Mouse (Mus musculus) frontal cortex, postnatal 10 days (tissue): ENCODE data around the gene Mical2.

Experiments
- DNase-seq, 2 experiments: peaks; one replicate each; pipeline ENCODE4 v3.0.0; 2022; ENCODE audit warnings: low spot score in 2 of 2, mixed read lengths in 1 of 2

Gene Mical2

DNA sequence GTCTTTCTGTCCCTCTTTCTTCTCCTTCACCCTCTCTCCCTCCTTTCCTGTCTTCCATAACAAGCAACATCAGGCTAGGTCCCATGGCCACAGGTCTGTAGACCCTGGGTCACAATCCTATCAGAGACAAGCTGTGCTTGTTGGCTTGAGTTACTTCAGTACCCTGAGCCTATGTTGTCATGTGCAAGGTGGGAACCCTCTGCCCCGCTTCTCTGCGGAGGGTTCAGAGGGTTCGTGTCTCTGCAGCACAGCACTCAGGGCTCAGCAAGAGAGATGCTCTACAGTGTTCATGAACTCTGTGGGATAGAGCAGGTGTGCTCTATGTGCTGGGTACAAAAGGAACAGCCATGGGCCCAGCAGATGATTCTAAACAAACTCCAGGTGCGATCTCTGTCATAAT lies 16.0 kb upstream of the Mical2 start:
- no peak for DNase-seq

DNA sequence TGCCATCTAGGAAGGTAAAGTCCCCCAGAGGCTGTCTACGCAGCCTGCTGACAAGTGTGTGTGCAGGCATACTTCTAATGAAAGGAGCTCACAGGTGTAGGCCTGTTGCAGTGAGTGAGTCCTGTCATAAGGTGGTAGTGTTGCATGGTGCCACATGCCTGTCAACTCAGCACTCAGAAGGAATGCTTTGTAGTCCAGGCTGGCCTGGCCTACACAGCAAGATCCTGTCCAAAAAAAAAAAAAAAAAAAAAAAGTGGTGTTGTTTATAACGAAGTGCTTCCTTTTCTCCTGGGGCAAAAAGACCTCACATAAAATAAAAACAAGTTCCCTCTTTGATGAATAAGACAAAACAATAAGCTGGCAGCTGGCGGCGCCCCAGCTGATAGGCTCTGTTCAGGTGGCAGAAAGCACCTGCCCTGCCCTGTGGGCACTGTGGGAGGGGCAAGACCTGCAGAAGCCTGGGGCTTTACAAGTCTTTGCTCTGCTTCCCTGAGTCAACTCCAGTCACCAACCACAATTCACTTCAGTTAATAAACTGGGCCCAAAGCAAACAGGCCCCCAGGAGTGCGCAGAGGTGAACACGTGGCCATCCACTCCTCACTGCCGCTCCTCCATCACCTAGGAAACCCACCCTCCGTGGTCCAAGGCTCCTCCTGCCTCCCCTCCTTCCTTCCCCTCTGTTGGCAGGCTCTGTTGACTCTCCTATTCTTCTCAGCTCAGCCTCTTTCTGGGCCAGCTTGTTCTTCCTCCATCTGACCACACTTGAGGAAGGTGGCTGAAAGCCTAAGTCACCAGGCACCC lies 12.5 kb upstream of the Mical2 start:
- peak in 1 of 2 experiments; percentile 55 for DNase-seq

DNA sequence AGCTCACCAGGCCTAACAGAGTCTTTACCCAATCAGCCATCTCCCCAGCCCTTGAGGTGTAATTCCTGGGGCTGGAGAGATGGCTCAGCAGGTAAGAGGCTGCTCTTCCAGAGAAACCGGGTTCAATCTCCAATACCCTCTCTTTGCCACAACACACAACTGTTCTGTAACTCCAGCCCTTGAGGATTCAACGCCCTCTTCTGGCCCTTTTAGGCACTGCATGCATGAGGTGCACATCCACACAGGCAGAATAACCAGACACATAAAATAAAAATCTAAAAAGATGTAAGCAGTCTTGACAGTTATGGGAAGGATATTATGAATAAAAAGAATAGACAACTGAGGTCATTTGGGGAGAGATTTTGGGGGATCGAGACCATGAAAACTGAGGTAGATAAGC lies 9.8 kb upstream of the Mical2 start:
- no peak for DNase-seq

DNA sequence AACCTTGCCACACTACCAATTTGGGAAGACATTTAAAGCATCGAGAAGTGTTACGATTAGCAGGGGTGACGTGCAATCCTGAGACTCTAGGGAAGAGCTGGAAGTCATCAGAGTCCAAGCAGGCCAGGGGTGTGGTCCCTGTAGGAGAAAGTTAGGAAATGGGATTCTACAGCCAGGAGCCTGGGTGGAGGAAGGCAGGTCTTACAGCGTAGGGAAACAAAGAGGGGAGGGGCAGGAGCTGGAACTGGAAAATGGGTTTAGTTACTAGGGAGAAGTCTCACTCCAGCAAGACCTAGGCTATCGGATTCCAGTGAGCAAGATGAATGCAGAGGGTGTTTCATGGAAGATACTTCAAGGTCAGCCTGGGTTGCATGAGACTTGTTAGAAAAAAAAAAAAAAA lies 8.9 kb upstream of the Mical2 start:
- no peak for DNase-seq

DNA sequence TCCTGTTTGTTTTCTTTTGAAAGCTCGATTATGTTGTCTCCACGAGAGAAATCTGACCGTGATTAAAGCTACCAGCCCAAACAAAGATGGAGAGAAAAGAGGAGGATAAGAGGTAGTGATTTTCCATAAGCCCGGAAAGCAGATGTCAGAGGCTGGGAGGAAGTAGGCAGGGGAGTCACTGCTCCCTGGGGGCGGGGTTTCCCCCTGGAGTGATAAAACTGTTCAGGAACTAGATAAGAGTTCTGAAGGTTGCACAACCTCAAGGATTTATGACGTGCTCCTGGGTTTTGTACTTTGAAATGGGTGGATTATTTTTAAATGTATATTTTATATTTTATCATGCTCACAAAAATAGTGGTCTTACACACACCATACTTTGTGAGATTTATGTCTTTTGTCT lies 8.4 kb upstream of the Mical2 start:
- no peak for DNase-seq

DNA sequence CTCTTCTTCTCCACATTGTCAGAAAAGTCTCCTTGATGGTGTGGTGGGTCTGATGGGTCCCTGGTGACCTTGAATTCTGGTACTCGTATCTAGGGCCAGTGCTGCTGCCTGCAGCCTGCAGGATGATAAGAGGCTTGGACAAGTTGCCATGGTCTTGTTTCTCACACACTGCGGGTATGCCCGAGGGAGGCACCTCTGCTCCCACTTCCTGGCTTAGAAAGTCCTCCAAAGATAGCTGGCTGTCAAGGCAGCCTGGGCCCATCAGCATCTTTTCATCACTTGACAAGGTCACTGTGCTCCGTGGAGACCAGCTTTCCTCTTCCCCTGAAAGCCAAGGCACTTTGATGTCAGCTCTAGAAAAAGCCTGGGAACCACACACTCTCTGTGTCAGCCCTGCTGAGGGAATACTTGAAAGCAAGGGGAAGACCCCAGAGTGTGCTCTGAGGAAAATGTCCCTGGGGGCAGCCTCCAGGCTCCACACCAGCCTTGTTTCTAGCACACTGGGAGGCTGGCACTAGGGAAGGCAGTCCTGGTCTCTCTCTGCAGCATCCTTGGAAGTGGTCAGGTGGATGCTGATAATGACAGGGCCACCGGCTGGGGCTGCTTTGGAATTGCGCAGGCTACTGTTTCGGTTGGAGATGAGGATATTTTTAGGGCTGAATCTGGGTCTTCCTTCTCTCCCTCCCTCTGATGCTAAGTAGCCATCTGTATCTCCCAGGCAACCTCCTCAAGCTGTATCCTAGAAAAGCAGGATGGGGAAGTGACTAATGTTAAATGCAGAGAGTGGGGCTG lies 2.7 kb upstream of the Mical2 start:
- DNase-seq: peak; percentile 52 to 70

DNA sequence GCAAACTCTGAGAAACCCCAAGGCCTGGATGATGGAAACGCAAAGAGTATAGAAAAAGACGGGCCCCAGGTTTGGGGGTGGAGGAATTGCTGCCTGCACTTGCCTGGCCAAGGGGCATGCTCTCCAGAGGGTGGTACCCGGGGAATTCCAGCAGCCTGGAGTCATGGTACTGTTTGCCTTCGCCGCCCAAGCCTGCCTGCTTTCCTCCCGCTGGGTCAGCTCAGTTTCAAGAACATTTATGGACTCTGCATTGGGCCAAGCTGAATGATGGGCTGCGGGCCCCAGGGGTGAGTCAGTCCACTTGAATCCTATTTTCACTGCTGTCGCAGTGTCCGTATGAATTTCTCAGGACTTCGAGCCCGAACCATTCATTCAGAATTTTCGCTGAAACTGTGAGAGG lies 802 bp upstream of the Mical2 start:
- DNase-seq: no peak

DNA sequence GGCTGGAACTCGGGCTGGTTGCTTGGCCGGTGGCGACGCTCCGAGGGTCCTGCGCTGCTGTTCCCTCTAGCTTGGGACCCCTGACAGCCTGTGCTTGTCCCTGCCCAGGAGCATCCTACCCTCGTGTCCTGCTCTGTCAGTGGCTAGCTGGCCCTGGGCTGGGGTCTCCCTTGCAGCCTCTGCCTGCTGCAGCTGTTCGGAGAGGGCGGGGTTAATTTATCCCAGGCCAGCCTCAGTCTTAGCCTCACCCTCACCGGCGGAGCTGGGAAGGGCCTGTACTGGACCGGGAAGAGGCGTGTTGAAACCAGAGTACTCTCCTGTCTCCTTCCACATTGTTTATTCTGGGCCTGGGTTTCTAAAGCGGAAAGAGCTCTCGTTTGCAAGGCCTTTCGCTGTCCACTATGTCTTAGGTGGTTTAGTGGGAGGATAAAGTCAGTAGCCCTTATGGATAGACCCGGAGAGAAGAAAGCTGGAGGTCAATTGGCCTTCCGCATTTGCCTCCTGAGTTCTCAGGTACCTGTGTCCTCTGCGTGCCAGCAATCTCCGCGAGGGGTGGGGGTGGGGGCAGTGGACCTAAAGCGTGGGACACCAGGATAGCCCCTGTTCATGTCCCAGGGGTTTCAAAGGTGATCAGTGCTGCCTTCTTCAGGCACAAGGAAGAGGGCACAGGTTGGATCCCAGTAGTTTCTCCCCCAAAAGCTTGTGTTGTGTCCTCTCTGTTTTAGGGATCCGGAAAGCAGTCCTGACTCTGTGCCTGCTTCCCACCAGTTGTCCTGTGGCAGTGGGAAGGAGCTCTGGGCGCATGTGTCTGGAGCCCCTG lies 1.0 kb downstream of the Mical2 start:
- no peak for DNase-seq

DNA sequence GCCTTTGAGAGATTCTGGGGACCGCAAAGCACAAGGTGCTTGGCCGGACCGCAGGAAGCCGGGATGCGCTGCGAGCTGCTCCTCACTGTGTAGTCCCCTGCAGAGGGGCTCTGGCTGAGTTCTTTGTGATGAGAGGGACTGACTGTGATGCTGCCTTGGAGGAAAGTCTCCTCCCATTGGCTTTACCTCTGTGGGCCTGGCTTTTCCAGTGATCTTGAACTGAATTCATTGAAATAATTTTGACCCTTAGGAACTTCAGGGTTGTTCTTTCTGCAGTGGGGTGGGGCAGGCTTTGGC lies 1.6 kb downstream of the Mical2 start:
- no peak for DNase-seq

DNA sequence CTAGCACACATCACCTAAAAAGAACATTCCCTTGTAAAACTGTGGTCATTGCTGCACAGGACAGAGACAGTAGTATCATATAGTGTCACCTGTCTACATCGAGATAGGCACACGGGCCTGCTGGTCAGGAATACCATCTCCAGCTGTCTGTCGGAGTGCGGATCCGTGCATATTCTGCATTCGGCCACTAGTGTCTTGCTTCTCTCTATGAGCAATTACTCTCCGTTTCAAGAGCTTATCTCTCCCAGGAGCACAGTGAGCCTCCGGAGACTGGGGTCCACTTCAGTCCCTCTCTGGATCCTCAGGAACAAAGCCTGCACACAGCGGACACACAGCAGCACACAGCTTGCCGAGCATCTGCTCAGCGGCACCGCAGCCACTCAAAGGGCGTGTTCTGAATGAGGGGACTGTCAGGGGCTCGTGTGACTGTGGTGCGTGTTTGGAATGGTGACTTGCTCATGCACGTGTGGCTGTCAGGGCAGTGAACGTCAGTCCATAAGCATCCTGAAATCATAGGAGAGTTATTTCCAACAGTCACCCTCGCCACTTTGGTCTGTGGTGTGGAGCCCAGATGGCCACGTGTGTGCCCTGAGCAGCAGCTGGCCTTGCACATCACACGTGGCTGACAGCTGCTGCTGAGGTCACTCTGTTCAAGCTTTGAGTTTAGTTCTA lies 3.3 kb downstream of the Mical2 start:
- no peak for DNase-seq

DNA sequence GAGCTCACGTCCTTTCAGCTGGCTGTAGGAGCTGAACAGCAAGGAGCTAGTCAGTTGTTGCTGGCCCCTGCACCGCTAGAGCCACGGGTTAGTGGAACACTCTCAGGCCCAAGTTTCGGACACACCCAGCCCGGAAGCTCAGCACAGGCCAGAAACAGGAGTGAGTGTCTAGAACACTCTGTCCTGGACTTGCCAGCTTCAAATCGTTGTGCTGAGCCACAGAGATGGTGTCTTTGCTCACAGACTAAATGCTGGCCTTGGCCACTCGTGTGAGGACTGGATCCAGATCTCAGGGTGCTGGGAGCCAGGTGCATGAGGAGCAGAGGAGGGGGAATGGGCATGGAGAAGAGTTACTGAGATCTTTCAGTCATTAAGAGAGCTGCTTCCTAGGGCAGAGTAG lies 6.1 kb downstream of the Mical2 start:
- no peak for DNase-seq

DNA sequence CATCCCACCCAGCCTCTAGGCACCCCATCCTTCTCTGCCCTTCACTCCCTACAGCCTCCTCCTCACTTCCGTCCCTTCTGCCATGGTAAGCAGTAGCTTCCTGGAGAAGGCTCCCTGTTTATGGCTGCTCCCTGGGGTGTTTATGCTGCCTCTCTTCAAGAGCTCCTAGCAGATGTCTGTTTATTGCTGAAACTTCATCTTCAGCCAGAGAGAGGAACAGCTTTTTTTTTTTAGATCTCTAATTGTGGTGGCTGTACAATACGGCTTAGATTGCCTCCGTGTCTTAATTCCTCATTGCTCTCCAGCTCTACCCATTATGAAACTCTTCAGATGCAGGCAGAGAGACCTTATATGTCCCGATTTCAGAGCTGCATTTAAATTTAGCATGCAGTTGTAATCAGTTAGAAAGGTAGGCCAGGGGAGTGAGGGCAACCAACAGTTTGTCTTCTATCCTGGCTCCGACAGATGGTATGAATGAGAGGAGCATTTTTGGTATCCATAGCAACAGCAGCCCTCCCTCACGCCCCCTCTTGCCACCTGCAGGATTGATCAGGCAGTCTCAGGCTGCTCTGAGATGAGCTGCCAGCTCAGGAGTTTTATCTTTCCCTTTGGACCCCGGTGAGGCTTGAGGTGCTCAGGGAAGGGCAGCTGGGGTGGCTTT lies 7.8 kb downstream of the Mical2 start:
- DNase-seq: peak; percentile 56 to 79

DNA sequence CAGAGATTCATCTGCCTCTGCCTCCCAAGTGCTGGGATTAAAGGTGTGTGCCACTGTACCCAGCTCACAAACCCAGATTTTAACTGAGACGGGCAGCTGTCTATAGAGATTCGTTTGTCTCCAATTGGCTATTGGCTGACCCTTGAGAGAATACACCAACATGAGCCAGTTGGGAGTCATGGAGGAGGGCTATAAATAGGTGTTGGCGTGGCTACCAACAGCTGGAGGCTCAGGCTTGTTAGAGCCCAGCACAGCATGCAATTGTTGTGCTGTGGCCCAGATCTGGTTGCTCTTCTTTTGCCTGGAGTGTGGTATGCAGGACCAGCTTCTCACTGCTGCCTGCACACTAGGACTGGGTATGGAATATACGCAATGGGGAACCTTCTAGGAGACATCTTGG lies 8.8 kb downstream of the Mical2 start:
- no peak for DNase-seq

DNA sequence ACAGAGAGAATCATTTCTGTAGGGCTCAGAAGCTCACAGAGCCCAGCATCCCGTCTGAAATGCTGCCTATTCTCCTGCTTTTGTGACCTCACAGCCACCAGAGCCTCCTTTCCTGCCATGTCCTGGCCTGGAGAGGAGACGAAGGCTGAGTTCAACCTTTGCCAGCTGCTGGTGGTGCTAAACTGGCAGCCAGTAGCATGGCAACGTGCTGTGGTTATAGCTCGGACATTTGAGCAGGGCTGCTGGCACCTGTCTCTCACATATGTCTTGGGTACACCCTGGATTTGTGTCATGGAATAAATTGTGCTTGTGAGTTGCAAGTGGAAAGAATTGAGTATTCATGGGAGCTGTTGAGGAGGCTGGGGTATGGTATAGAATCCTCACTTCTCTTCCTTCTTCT lies 9.8 kb downstream of the Mical2 start:
- DNase-seq: no peak

DNA sequence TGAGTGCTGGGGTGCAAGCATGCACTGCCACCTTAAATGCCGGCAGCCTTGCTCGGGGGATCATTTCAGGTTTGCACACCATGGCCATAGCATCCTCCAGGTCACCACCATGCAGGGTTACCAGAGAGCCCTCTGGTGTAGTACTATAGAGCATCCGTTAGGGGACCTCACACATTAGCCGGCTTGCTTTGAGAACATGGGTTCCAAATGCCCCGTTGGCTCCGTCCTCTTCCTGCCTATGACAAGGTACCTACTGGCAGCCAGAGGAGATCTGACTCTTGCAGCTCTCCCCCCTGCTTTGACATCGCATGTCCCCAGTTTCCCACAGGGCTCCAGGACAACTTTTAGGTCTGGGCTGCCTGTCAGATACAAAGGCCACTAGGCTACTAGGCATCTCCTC lies 11.6 kb downstream of the Mical2 start:
- no peak for DNase-seq

DNA sequence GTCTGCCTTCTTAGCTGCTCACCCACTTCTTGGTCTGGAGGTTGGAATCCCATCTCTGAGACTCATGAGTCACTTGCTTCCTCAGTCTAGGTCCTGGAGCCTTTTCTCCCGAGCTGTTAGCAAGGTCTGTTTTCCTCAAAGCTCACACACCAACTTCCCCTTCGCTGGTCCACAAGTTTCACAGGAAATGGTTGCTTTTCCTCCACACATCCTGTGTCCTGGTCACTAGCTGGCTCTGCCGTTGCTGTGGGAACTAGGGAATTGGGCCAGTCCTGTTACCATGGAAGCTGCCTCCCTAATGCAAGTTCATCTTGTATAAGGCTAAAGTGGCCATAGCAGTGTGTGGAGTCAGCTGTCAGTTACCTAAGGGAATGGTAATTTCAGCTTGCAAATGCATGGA lies 12.2 kb downstream of the Mical2 start:
- DNase-seq: no peak

DNA sequence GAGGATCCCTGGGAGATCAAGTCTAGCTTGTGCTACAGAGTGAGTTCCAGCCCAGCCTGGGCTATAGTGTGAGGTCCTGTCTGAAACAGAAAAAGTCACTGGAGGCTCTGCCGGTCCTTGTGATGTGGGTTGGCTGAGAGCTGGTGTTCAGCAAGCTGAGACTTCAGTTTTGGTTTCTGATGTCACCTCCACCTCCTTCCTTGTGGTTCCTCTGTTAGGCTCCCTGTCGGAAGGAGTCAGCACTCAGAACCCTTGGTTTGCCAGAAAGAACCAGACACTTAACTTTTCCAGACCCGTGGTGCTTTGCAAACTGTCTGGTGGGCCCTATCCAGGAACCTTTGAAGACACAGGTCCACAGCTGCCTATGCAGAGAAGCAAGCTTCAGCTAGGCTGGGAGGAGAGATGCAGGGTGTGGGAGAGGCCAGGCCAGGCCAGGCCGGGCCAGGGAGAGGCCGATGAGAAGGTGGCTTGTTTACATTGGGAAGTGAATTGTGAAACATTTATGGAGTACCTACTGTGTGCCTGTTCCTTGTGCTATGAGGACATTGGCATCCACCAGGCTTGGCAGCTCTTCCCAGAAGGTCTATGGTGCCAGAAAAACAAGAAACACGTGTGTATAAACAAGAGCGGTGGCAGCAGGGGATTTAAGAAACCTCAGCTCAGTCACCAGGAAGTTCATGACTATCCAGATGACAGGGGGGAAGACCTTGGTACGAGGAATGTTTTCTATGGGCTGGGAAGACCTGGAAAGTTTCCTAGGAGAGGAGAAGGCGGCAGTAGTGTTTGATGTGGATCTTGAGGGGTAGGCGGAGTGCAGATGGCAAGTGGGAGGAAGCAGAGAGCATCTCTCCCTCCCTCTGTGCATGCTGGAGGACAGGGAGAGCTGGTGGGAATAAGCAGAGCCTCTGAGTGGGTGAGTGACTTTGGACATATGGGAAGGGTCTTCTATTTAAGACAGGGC lies 13.4 kb downstream of the Mical2 start:
- DNase-seq: no peak

DNA sequence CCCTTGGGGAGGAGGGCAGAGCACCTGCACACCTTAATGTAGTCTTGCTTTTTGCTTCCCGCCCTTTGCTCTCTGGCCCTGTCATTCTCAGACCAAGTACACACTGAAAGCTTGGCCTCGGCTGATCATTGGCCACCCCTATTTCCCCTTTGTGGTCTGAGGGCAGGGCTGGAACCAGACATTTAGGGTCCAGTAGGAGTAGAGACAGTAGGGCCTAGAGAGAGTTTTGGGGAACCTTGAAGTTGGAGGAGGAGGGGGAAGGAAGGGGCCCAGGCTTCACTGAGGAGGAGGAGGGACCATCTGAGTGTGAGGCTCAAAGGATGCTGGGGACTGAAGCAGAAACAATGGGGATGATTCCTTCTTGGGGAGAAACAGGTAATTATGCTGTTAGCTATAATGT lies 15.1 kb downstream of the Mical2 start:
- no peak for DNase-seq

DNA sequence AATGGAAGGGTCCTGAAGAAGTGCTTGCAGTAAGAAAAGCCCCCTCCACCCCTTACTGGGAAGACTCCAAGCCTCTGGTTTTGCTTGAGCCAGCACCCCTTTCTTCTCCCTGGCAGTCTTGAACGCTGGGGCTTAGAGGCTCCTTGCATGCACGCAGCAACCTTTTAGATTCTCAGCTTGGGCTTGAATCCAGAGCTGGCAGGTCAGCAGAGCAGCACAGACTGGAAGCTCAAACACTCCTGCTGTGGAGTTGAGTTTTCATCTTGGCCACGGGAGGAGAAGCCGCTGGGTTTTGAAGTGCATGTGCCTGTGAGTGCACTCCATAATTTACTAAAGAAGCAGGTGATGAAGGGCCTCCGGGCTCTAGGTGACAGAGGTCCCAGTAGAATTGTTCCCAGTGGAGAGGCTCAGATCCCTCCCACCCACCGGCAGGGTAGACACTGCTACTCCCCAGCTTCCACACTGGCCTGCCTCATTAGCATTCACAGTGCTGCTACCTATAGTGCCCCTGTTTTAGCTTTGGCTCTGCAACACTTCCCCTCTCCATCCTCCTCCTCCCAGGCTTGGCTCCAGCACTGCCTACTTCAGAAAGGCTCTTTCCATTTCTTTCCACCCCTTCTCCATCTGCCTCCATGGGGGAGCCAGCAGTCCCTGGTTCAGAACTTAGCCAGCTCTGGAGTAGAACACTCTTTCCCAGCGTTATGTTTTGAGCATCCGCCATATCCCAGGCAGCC lies 15.7 kb downstream of the Mical2 start:
- no peak for DNase-seq

DNA sequence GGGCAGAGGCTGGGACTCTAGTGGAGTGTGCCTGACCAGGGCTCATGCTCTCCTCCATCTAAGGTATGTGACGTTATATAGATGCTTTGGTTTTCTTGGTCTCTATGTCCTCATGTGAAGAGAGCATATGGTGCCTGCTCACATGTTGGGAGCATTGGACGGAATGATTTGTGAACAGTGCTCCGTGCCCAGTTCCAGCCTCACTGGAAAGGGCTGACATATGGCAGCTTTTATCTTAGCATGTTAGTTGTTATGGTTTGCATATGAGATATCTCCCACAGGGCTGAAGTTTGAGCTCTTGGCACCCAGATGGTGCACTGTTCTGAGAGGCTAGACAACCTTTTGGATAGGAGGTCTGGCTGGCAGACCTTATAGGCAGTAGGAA lies 16.3 kb downstream of the Mical2 start:
- no peak for DNase-seq
